Mouse (Mus musculus): Measurements from ENCODE around the gene Arf1. TPM values are rescaled to one million over a fixed set of nuclear protein-coding genes. Genes with fewer than 3 reads are reported as not detected.
A peak's percentile ranks its signal among the peaks of the same experiment; 100 is the strongest.

The Arf1 gene
- total and polyA plus RNA-seq, 3 experiments, result 498 to 733 (median 509) TPM

- Histone ChIP-seq H3K4me2 (ENCODE audit: insufficient read depth, low read depth, poor library complexity, severe bottlenecking) (no peak overlapping the region), H3K9ac (ENCODE audit: insufficient read depth, low read depth) (no peak overlapping the region), H3K79me2 (replicated peaks; ENCODE audit: control insufficient read depth, extremely low read depth, insufficient read depth, poor library complexity, severe bottlenecking) (peaks cover 24% of the 10 kb centered on the region), H3K4me1 (ENCODE audit: control insufficient read depth in 1 of 2, insufficient read depth in 2 of 2) (peaks cover 5 to 52% of the 10 kb centered on the region in 2 experiments; a peak in 2 of 4 replicates), H3K27ac (ENCODE audit: insufficient read depth, low read depth) (no peak overlapping the region), H3K4me3 (replicated peaks in 1 of 3; ENCODE audit: low read depth in 2 of 3, low read length in 2 of 3, poor library complexity in 1 of 3) (peak overlapping the region in 1 of 3 experiments; percentile 74), H3K9me3 (replicated peaks; ENCODE audit: low read length) (no peaks in the 10 kb centered on the region), H3K27me3 (replicated peaks) (no peaks in the 10 kb centered on the region), H3K36me3 (replicated peaks in 1 of 2; ENCODE audit: control insufficient read depth in 1 of 2, insufficient read depth in 1 of 2, low read length in 1 of 2) (peaks cover 60 to 79% of the 10 kb centered on the region in 2 experiments)
- in situ Hi-C loops (cut with MboI; ENCODE audit: low pct_ligation_motif_present, low pct_unique_long_range_greater_than_20kb, low sequenced_read_pairs) (no loop called here), dilution Hi-C loops (cut with MboI; ENCODE audit: extremely low pct_ligation_motif_present, extremely low pct_unique_long_range_greater_than_20kb, low sequenced_read_pairs) (no loop called here)
- no peak for DNase-seq (ENCODE audit: extremely low read depth)
- TF ChIP-seq HCFC1 (IDR thresholded peaks at IDR 0.05; ENCODE audit: low read depth, low read length) (no peak), NRF1 (IDR thresholded peaks at IDR 0.05; ENCODE audit: low read depth, low read length) (no peak), PAX5 (IDR thresholded peaks at IDR 0.05; ENCODE audit: low read length) (no peak)
Measured at GRCm38 (mm10) chr11:59209580-59209979, 18.5 kb downstream of the Arf1 start.

- Histone ChIP-seq H3K4me1 (ENCODE audit: control insufficient read depth in 1 of 2, insufficient read depth in 2 of 2) (peaks cover 5 to 47% of the 10 kb centered on the region in 2 experiments; a peak in 3 of 4 replicates), H3K79me2 (replicated peaks; ENCODE audit: control insufficient read depth, extremely low read depth, insufficient read depth, poor library complexity, severe bottlenecking) (peaks cover 18% of the 10 kb centered on the region), H3K9ac (ENCODE audit: insufficient read depth, low read depth) (peak overlapping the region; percentile 79), H3K36me3 (replicated peaks in 1 of 2; ENCODE audit: control insufficient read depth in 1 of 2, insufficient read depth in 1 of 2, low read length in 1 of 2) (peaks cover 64 to 79% of the 10 kb centered on the region in 2 experiments), H3K27me3 (replicated peaks) (no peaks in the 10 kb centered on the region), H3K9me3 (replicated peaks; ENCODE audit: low read length) (no peaks in the 10 kb centered on the region), H3K4me2 (ENCODE audit: insufficient read depth, low read depth, poor library complexity, severe bottlenecking) (peak overlapping the region; percentile 91), H3K27ac (ENCODE audit: insufficient read depth, low read depth) (peak overlapping the region; percentile 17; the same call in 1 of the 2 replicates), H3K4me3 (replicated peaks in 1 of 3; ENCODE audit: low read depth in 2 of 3, low read length in 2 of 3, poor library complexity in 1 of 3) (peak overlapping the region; percentile 74 to 83 (median 81))
- peak; percentile 74 for DNase-seq (ENCODE audit: extremely low read depth)
- dilution Hi-C loops (cut with MboI; ENCODE audit: extremely low pct_ligation_motif_present, extremely low pct_unique_long_range_greater_than_20kb, low sequenced_read_pairs) (no loop called here), in situ Hi-C loops (cut with MboI; ENCODE audit: low pct_ligation_motif_present, low pct_unique_long_range_greater_than_20kb, low sequenced_read_pairs) (no loop called here)
- peak; percentile 26 to 69; a peak in 3 of 4 replicates for TF ChIP-seq CTCF (conservative IDR thresholded peaks at IDR 0.05 in 1 of 2, IDR thresholded peaks at IDR 0.05 in 1 of 2; ENCODE audit: low read depth in 2 of 2, low read length in 2 of 2)
- TF ChIP-seq USF1 (IDR thresholded peaks at IDR 0.05; ENCODE audit: low read depth, low read length), result no peak
- no peak for TF ChIP-seq HCFC1 (IDR thresholded peaks at IDR 0.05; ENCODE audit: low read depth, low read length)
- TF ChIP-seq EP300 (IDR thresholded peaks at IDR 0.05; ENCODE audit: low read length), result no peak
- 0 out of 2 replicates have a peak, but pooled peaks have one; percentile 15 for TF ChIP-seq MAZ (IDR thresholded peaks at IDR 0.05; ENCODE audit: low read depth, low read length)
- 0 out of 2 replicates have a peak, but pooled peaks have one; percentile 10 for TF ChIP-seq CHD2 (IDR thresholded peaks at IDR 0.05; ENCODE audit: low read length)
- no peak for TF ChIP-seq POLR2AphosphoS2 (IDR thresholded peaks at IDR 0.05; ENCODE audit: low read depth, low read length)
- TF ChIP-seq RCOR1 (conservative IDR thresholded peaks at IDR 0.05; ENCODE audit: low read depth, low read length), result no peak
- TF ChIP-seq CHD1 (IDR thresholded peaks at IDR 0.05; ENCODE audit: low read depth, low read length), result no peak
- TF ChIP-seq POLR2A (IDR thresholded peaks at IDR 0.05; ENCODE audit: low read depth, low read length), result peak; percentile 44; the same call in 1 of the 2 replicates
- no peak for TF ChIP-seq MAX (IDR thresholded peaks at IDR 0.05; ENCODE audit: low read length)
- no peak for TF ChIP-seq JUN (IDR thresholded peaks at IDR 0.05; ENCODE audit: insufficient read depth, low read depth, low read length)
- peak; percentile 59 for TF ChIP-seq SMC3 (IDR thresholded peaks at IDR 0.05; ENCODE audit: low read depth, low read length)
- 0 out of 2 replicates have a peak, but pooled peaks have one; percentile 27 for TF ChIP-seq TCF12 (IDR thresholded peaks at IDR 0.05; ENCODE audit: low read depth, low read length)
- no peak for TF ChIP-seq JUND (conservative IDR thresholded peaks at IDR 0.05; ENCODE audit: low read depth, low read length)
- no peak for TF ChIP-seq IRF4 (IDR thresholded peaks at IDR 0.05; ENCODE audit: low read depth, low read length)
- peak; percentile 47 for TF ChIP-seq RAD21 (IDR thresholded peaks at IDR 0.05; ENCODE audit: low read depth, low read length)
- TF ChIP-seq MAFK (IDR thresholded peaks at IDR 0.05; ENCODE audit: insufficient replicate concordance, low read length), result no peak
- no peak for TF ChIP-seq MXI1 (IDR thresholded peaks at IDR 0.05; ENCODE audit: low read depth, low read length)
- no peak for TF ChIP-seq PAX5 (IDR thresholded peaks at IDR 0.05; ENCODE audit: low read length)
- no peak for TF ChIP-seq KAT2A (IDR thresholded peaks at IDR 0.05; ENCODE audit: insufficient replicate concordance, low read length)
- no peak for TF ChIP-seq E2F4 (IDR thresholded peaks at IDR 0.05; ENCODE audit: insufficient replicate concordance, low read depth, low read length)
- no peak for TF ChIP-seq NELFE (IDR thresholded peaks at IDR 0.05; ENCODE audit: low read depth, low read length)
- TF ChIP-seq USF2 (conservative IDR thresholded peaks at IDR 0.05; ENCODE audit: low read depth, low read length), result no peak
- TF ChIP-seq UBTF (IDR thresholded peaks at IDR 0.05; ENCODE audit: low read depth, low read length), result no peak
- TF ChIP-seq ZC3H11A (IDR thresholded peaks at IDR 0.05; ENCODE audit: low read depth, low read length), result no peak
- TF ChIP-seq ZNF384 (IDR thresholded peaks at IDR 0.05; ENCODE audit: low read depth, low read length), result no peak
- no peak for TF ChIP-seq NRF1 (IDR thresholded peaks at IDR 0.05; ENCODE audit: low read depth, low read length)
- TF ChIP-seq ETS1 (conservative IDR thresholded peaks at IDR 0.05; ENCODE audit: low read depth, low read length), result no peak
- no peak for TF ChIP-seq ZKSCAN1 (IDR thresholded peaks at IDR 0.05; ENCODE audit: borderline replicate concordance, low read depth, low read length)
- TF ChIP-seq SIN3A (IDR thresholded peaks at IDR 0.05; ENCODE audit: low read length), result no peak
- no peak for TF ChIP-seq MEF2A (IDR thresholded peaks at IDR 0.05; ENCODE audit: borderline replicate concordance, low read depth, low read length)
- TF ChIP-seq ZMIZ1 (IDR thresholded peaks at IDR 0.05; ENCODE audit: low read depth, low read length), result no peak
Measured at GRCm38 (mm10) chr11:59209003-59209441, 19.0 kb downstream of the Arf1 start.
